Mouse (Mus musculus) T-helper 1 cell (primary cell): ENCODE measurements around the gene Kansl1.

Experiments
- in situ Hi-C: fragments of 300-600 bp; cut with MboI, MseI; formaldehyde crosslinking; loops from one replicate; pipeline ENCODE4 v1.15.1; 2025; ENCODE audit warnings: high pct_unique_total_duplicates

Gene Kansl1

DNA sequence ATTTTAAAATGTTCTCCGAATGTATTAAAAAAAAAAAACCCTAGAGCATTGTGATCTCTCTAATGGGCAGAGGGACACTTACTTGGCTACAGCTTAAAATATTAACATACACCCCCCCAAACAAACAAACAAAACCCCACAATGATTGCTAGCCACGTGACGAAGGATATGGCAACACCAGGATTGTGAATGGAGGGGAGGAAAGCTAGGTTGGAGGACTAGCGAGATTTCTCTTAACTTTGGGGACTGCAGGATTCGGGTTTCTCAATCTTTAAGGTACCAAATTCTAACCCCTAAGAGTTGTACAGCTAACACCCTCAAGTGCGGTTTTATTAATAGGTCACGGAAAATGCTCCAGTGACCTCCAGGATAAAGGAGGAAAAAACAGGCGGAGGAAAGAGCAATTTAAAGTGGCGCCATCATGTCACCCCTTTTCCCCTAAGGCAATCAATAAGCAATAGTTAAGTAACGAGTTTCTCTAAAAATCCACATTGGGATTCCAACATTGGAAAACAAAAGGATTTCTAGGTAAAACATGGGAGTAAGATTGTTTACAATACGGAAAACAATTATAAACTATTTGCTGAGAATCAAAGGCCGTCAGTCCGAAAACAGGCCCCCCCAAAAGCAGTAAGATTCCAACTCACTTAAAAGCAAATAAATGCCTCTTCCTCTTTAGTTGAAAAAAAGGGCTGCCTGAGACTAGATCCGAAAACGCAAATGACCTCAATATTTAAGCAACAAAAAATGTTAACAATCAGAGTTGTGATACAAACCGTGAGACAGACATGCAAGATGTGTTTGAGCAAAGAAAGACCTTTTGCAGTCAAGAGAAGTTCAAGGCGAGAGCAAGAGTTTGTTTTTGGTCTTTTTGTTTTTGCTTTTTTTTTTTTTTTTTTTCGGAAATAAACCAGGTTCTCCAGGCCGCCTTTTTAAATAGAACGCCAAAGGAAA is 27.9 kb downstream of the Kansl1 start:
- in situ Hi-C loops: loop anchor here (25.0 kb wide), 1 partner anchor 478 kb away; the partner anchor contains the start of genes Arf2 and Nsf

DNA sequence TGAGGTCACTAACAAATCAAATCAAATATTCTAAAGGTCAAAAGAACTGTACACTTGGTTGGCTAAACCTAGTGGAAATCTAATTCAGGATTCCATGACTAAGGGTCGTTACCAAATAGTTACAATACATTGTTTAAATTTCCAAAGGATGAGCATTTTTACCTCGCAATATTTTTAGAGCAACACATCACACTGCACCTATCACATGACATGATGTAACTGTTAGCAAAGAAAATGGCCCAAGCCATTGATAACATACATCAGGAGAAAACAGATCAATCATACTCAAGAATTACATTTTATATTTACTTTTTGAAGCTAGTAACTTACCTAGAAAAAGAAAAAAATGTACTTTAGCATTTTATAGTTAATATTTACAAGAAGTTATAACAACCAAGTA is 29.0 kb downstream of the Kansl1 start:
- in situ Hi-C loops: loop anchor here (5.0 to 25.0 kb wide), 3 partner anchors 42 to 477 kb away; partner anchors contain the start of genes Arf2 and Nsf

DNA sequence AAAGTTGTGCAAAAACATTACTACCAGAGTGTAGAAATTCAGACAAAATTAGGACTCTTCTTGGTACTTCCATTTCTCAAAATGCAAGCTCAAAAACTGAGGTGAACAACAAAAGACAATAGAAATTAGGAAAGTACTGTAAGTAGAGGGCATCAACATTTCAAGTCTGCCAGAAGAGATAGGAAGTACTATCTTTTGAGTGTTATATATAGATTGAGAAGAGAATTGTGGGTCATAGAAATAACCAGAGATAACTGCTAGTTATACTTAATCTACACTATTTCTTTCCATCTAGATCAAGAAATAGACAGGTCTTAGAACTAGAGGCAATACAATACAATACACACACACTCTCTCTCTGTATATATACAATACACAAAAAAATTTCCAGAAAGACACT is 30.2 kb downstream of the Kansl1 start:
- in situ Hi-C loops: loop anchor here (5.0 to 25.0 kb wide), 3 partner anchors 41 to 476 kb away; partner anchors contain the start of genes Arf2 and Nsf

DNA sequence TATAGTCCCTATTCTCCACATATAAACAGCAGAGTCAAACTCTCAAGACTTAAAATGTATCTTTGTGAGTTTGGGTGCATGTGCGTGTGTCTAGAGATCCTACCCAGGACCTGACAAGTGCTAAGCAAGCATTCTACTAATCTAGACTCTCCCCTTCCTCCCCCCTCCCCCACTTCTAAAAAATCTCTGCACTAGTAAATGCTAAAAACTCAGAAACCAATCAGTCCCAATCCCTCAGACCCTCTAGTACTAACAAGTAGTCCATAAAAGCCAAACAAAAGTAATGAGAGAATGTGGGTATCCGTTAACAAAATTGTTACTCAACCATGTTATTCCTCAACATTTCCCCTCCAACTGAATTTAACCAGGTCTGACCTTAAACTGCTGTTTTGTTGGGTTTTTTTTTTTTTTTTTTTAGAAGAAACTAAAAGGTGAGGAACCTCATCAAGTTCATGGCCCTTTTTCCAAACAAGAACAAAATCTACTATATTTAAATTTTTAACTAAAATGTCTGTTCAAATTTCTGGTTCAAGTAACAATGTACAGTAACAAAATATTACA is 32.2 kb downstream of the Kansl1 start:
- in situ Hi-C loops: loop anchor here (5.0 to 25.0 kb wide), 3 partner anchors 39 to 474 kb away; partner anchors contain the start of genes Arf2 and Nsf

DNA sequence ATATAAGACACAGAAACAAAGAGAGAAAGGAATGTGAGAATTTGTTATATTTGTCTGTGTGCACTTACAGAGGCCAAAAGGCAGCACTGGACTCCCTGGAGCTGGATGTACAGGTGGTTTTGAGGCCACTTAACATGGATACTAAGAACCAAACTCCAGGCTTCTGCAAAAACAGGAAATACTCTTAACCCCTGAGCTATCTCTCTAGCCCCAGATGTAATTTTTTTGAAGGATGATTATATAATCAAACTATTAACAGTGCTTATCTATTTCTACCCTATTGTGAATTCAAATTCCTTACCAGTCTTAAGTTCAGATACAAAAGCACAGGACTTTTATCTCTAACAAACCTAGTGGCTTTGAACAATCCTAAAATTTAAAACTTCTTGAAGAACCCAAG is 32.9 kb downstream of the Kansl1 start:
- in situ Hi-C loops: loop anchor here (5.0 to 25.0 kb wide), 3 partner anchors 38 to 473 kb away; partner anchors contain the start of genes Arf2 and Nsf

DNA sequence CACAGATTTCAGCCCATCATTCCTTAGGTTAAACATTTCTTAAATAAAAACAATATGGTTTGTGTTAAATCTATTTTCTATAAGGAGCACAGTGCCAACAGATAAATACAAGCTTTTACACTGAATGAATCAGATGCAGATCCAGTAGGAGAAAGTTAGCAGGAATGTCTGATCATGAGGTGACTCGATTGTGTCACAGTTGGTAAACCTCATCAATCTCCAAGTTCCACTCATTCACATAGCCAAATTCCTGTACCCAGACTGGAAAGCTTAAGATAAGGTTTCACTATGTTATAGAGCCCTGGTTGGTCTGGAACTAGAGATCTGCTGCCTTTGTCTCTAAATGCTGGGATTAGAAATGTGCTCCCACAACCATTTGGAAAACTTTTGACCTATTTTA is 33.5 kb downstream of the Kansl1 start:
- in situ Hi-C loops: loop anchor here (5.0 to 25.0 kb wide), 3 partner anchors 38 to 473 kb away; partner anchors contain the start of genes Arf2 and Nsf

DNA sequence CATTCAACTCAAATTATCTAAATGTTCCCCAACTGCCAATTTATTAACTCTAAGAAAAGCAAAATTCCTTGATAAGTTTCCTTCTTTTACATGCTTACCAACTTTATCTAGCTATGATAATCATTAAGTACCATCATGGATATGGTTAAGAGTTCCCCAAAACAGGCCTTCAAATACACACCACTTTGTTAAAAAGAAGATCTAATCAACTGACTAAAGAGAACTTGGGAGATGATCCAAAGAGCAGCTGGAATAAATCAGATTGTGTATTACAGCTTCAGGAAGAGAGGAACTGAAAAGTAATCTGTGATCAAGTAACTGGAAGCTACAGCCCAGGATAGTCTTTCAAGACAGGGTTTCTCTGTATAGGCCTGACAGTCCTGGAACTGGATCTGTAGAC is 36.4 kb downstream of the Kansl1 start:
- in situ Hi-C loops: loop anchor here (10.0 to 25.0 kb wide), 2 partner anchors 67 to 470 kb away; partner anchors contain the start of genes Arf2 and Nsf

DNA sequence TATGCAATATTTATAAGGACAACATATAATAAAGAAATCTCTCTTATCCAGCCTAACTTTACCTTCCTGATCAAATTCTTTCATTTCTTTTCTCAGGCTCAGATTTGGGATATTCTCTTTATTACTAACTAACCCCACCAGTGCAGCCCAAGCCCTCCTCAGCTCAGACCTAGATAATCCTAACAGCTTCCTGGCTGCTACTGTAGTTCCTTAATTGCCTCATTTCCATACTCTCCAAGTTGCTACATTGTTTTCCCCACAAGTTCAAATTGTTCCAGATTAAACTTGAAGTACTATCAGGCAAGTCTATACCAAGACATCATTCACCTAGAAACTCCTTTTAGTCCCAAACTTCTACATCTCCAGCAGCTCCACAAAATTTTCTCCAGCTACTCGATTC is 36.9 kb downstream of the Kansl1 start:
- in situ Hi-C loops: loop anchor here (10.0 to 25.0 kb wide), 2 partner anchors 67 to 470 kb away; partner anchors contain the start of genes Arf2 and Nsf

DNA sequence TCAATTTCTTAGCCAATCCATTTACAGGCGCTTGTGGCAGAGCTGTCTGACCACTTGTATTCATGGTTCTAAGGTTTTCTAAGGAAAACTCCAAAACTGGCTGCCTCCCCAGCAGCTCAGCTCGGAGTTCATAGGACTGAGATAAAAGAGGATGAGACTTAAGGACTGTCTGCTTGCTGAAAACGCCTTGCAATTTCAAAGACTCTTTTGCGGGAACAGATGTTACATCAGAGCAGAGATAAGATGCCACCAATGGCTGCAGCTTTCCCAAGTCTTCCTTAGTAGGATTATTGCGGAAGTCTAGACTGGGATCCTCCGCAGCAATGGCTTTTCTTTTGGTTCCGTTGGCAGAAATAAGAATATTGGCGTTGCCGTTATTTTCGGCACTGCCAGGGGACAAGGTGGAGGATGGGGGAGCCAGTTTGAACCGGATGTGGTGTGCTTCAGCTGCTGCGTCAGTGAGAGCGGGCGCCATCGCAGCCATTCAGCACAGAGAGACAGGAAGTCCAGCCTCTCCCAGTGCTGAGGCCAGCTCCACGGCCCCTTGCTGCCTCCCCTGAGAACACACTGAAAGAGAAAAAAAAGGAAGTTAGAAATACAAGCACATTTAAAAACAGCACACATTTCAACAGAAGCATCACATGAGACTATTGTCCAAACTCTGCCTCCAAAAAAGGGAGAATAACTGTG is 43.8 kb downstream of the Kansl1 start:
- in situ Hi-C loops: loop anchor here (25.0 kb wide), 1 partner anchor 463 kb away; the partner anchor contains the start of genes Arf2 and Nsf

DNA sequence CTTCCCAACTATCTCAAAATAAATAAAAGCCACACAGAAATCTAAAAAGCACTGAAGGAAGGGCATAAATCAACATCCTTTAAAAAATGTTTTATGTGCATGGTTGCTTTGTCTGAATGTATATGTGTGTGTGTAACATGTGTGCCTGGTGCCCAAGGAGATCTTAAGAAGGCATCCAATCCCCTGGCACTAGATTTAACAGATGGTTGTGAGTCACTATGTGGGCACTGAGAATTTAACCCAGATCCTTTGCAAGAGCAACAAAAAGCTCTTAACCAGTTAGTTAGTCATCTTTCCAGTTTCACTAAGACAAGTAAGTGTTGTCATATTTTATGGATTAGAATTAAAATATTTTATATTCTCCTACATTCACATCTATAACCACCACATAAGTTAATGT is 56.4 kb downstream of the Kansl1 start:
- in situ Hi-C loops: no loop called here

DNA sequence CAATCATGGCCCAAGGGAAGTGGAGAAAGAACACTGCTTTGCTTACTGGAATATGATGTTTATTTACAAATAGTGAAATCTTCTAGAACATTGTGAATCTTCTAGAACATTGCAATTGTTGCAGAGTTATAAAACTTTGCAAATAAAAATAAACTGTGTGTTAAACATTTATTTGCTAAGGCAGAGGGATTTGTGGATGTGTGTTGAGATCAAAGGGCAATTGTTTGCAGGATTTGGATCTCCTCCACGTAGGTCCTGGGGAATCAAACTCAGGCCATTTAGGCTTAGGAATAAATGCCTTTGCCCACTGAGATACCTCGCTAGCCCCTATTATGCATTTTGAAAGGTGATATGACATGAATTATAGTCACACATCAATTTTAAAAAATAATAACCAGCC is 61.3 kb downstream of the Kansl1 start:
- in situ Hi-C loops: no loop called here

DNA sequence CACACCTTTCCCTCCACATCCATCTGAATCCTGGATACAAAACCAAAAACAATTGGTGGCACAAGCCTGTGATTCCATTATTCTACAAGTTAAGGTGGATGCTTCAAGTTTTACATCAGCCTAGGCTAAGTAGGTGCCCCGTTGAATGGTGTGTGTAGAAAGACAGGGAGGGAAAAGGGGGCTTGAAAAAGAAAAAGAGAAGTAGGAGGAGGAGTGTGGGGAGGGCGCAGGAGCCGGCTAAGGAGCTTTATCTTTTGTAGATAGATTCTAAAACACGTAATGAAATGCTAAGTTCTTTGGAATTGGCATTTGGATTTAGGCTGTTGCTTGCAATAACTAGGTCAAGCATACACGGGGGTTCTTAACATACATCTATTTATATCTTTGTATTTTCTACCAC is 67.7 kb downstream of the Kansl1 start:
- in situ Hi-C loops: no loop called here

DNA sequence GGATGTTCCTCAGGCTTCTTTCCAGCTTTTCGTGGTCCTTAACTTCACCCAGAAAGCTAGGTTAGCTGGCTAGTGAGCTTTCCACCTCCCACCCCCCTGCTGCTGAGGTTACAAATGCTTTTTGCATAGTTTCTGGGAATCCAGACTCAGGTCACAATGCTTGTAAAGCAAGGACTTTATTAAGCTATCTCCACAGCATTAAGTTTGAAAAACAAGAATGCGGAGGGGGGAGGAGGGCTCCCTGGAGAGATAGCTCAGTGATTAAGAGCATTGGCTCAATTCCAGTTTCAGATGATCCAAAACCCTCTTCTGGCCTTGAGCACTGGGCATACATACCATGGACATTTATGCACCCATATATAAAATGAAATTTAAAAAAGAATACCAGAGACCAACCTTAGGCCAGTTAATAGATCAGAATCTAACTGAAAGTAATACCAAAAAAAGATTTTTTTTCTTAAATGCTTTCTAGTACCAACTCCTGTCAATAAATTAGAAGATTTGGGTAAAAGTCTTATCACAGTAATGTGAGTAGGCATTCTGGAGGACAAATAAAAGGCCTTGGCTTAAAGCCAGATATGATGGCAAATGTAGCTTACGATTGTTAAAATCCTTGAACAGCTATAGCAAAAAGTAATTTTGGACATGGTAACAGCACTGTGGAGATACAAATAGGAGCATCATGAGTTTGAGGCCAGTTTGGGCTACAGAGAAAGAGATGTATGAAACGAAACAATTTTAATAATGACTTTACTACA is 69.0 kb downstream of the Kansl1 start:
- in situ Hi-C loops: loop anchor here (5.0 to 25.0 kb wide), 2 partner anchors 38 to 1137 kb away; partner anchors contain the start of gene Map3k14

DNA sequence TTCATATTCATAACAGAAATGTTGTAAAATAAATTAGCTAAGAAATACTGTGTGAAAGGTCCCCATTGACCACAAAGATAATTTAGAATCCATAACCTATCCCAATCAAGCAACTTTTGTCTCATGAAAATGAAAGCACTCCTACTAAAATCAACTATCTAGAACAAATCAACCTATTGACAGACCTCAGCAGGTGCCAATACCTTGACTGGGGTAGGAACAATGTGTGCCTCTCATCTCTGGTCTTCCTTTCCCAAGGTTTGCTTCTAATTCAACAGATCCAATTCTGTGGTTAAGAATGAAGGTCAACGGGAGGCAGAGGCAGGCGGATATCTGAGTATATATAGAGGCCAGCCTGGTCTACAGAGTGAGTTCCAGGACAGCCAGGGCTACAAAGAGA is 73.0 kb downstream of the Kansl1 start:
- in situ Hi-C loops: loop anchor here (5.0 to 25.0 kb wide), 2 partner anchors 42 to 1133 kb away; partner anchors contain the start of gene Map3k14

DNA sequence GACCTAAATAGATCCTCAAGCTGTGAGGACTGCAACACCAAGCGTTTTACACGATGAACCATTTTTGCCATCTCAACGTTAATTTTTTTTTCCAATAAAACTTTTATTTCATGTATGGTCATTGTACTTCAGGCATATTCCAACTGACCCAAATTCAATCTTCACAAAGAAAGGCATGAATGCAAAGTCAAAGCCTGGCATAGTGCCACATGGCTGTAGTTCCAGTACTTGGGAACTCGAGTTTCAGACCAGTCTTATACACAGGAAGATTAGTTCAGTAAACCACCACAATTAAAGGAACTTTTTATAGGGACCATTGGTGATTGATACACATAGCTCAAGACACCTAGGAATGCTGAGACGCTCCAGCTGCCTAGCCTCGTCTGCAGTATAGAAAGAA is 75.5 kb downstream of the Kansl1 start:
- in situ Hi-C loops: loop anchor here (25.0 kb wide), 1 partner anchor 1131 kb away; the partner anchor contains the start of gene Map3k14

DNA sequence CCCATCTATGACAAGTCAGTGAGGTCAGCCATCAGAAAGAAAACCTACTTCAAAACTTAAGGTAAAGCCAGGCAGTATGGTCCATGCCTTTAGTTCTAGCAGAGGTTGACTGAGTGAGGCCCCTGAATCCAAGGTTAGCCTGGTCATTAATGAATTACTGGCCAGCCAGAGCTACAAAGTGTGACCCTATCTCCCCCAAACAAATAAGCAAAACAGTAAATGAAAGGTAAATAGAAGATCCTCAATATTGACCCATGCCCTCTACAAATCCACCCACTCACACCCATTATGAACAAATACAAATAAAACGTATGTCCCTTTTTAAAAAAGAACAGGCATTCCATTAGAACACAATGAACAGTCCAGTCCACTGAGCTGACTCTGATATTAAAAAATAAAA is 76.5 kb downstream of the Kansl1 start:
- in situ Hi-C loops: loop anchor here (25.0 kb wide), 1 partner anchor 1130 kb away; the partner anchor contains the start of gene Map3k14

DNA sequence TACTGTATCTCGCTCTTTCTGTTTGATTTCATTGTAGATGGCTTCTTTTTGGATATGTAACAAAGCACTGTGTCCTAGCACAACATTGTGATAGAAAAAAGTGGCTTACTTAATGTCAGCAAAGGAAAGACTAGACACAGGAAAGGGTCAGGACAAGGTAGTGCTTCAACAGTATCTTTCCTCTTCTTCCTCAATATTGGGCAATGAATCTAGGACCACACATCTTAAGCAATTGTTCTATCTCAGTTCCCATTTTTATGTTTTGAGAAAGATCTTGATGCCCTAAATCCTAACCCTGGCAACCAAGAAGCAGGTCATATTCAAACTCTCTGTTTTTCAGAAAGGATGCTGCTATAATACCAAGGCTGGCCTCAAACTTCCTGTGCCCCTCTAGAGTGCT is 81.4 kb downstream of the Kansl1 start:
- in situ Hi-C loops: loop anchor here (25.0 kb wide), 1 partner anchor 1125 kb away; the partner anchor contains the start of gene Map3k14

DNA sequence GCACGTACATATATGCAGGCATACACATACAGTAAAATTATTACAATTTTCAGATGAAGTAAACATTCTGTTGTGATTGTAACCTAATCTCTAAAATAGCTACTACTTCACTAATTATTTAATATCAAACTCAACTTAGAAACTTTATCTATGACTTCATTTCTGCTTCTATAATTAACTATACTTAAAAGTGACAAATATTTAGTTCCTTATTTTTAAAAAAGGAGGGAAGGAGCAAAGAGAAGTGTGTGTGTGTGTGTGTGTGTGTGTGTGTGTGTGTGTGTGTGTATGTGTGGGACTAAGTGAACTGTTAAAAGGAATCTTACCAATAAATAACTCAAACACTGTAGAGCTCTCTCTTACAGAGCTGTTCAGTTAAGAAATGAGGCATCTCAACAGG is 82.1 kb downstream of the Kansl1 start:
- in situ Hi-C loops: loop anchor here (25.0 kb wide), 1 partner anchor 1124 kb away; the partner anchor contains the start of gene Map3k14

DNA sequence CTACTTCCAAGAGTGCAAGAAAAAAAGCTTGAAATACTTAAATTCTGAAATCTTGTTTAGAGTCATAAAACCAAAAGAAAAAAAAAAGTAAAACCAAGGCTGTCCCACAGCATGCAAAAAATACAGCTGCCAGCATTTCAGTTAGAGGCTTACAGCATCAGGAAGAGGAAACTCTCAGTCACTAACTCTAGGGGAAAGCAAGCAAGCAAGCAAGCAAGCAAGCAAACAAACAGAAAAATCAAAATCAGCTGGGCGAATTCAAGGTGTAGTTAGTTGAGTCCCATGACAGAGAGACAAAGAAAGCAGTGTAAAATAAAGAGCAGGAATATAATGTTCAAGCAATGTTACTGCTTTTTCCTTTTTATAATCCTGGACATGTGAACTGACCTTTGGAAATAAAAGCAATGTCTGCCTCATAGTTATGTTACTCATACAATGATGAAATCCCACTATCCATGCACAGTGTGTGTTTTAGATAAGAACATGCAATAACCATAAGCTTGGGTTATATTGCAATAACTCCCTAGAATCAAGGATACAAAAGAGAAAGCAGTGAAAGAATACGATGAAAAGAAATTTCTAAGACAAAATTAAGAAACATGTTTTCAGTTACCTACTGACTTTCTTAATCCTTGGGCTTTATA is 85.4 kb downstream of the Kansl1 start:
- in situ Hi-C loops: loop anchor here (25.0 kb wide), 1 partner anchor 1121 kb away; the partner anchor contains the start of gene Map3k14

DNA sequence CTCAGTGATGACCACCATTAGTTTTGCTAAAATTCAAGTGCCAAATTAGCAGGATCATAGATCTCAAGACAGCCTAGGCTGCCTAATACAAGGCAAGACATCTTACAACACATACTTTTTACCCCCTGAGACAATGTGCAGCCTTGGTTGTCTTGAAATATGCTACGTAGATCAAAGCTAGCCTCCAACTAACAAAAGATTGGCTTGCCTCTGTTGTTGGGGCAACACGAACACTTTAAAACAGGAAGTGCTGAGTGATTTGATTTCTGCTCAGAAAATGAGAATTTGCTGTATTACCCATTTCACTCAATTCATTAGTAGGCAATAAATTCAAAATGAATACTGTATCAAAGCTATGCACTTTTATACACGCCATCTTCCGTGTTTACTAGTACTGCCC is 86.8 kb downstream of the Kansl1 start:
- in situ Hi-C loops: loop anchor here (25.0 kb wide), 1 partner anchor 1120 kb away; the partner anchor contains the start of gene Map3k14
